Mouse (Mus musculus) embryonic facial prominence, embryonic 15.5 days (tissue): Measurements from ENCODE around the gene Exosc9. TPM values are rescaled to one million over a fixed set of nuclear protein-coding genes. Genes with fewer than 3 reads are reported as not detected.
"Not testable (repeated sequence)": the region's sequence is repeated elsewhere in the genome, so short reads cannot be mapped to it uniquely, and the experiment has no call there.

Source experiments
- ATAC-seq: fragments of 200-750 bp; cut with Nextera tagmentation; 2 replicates; pipeline ENCODE4 v1.8.0; 2017; ENCODE audit warnings: low read depth, moderate TSS enrichment; ENCODE audit not compliant: insufficient number of reproducible peaks, low FRiP score, low TSS enrichment
- H3K27ac ChIP-seq: fragments of 300-500 bp; sonication (generic); replicated peaks from 2 replicates; pipeline ENCODE4 v1.5.1; 2015; ENCODE audit warnings: mild to moderate bottlenecking, inconsistent platforms
- H3K27me3 ChIP-seq: fragments of 300-500 bp; sonication (generic); 2 replicates; pipeline ENCODE4 v1.6.1; 2015; ENCODE audit warnings: inconsistent platforms
- H3K36me3 ChIP-seq: fragments of 300-500 bp; sonication (generic); 2 replicates; pipeline ENCODE4 v1.6.1; 2015; ENCODE audit warnings: mild to moderate bottlenecking, inconsistent platforms
- H3K4me1 ChIP-seq: fragments of 300-500 bp; sonication (generic); 2 replicates; pipeline ENCODE4 v1.6.1; 2015; ENCODE audit warnings: inconsistent platforms
- H3K4me2 ChIP-seq: fragments of 300-500 bp; sonication (generic); replicated peaks from 2 replicates; pipeline ENCODE4 v1.6.1; 2015; ENCODE audit warnings: mild to moderate bottlenecking, inconsistent platforms
- H3K4me3 ChIP-seq: fragments of 300-500 bp; sonication (generic); replicated peaks from 2 replicates; pipeline ENCODE4 v1.5.1; 2015; ENCODE audit warnings: mild to moderate bottlenecking, inconsistent platforms
- H3K9ac ChIP-seq: fragments of 300-500 bp; sonication (generic); 2 replicates; pipeline ENCODE4 v1.6.1; 2015; ENCODE audit warnings: inconsistent platforms
- H3K9me3 ChIP-seq: fragments of 300-500 bp; sonication (generic); replicated peaks from 2 replicates; pipeline ENCODE4 v1.6.1; 2016; ENCODE audit warnings: inconsistent platforms
- WGBS: fragments of 180-500 bp; shearing (Covaris S2); methylation state at CpG from one replicate; pipeline ENCODE4 v1.1.7; 2015; 5-methylcytosine and 5-hydroxymethylcytosine counted together
- polyA plus RNA-seq: library from polyadenylated mRNA; unstranded; fragments of >200 nt; fragmentation: Nextera tagmentation; extraction: Ambion mirVana; gene quantifications from 2 replicates; pipeline ENCODE4 v1.2.1, GENCODE M21; 2015

Exosc9 gene
- polyA plus RNA-seq, 1 experiment from 2014 or later = 50.1 TPM

GRCm38 (mm10) chr3:36557601-36558000 lies 5.2 kb downstream of the Exosc9 start:
- no peak for ATAC-seq
- no peak overlapping the region for H3K4me2 ChIP-seq
- H3K27me3 ChIP-seq = no peaks in the 10 kb centered on the region
- WGBS = 96% methylated on average over 1 of the region's 1 CpGs
- no peak overlapping the region for H3K9ac ChIP-seq
- no peak overlapping the region for H3K4me3 ChIP-seq
- H3K4me1 ChIP-seq = 0 out of 2 replicates have a peak, but pooled peaks cover 6% of the 10 kb centered on the region
- peaks cover 75% of the 10 kb centered on the region for H3K36me3 ChIP-seq
- no peaks in the 10 kb centered on the region for H3K9me3 ChIP-seq
- no peak overlapping the region for H3K27ac ChIP-seq

GRCm38 (mm10) chr3:36559606-36560005 lies 7.2 kb downstream of the Exosc9 start:
- Histone ChIP-seq H3K27ac (no peak overlapping the region), H3K9me3 (no peaks in the 10 kb centered on the region), H3K4me2 (no peak overlapping the region), H3K4me1 (no peaks in the 10 kb centered on the region), H3K36me3 (peaks cover 87% of the 10 kb centered on the region), H3K27me3 (no peaks in the 10 kb centered on the region), H3K9ac (no peak overlapping the region), H3K4me3 (no peak overlapping the region)
- no peak for ATAC-seq
- 83% methylated on average over 4 of the region's 4 CpGs for WGBS

- H3K4me2 ChIP-seq = no peak overlapping the region
- WGBS = 90% methylated on average over 3 of the region's 3 CpGs
Measured at GRCm38 (mm10) chr3:36563666-36564065, 11.3 kb downstream of the Exosc9 start.

GRCm38 (mm10) chr3:36569836-36570235 lies 17.4 kb downstream of the Exosc9 start:
- Histone ChIP-seq H3K36me3 (peaks cover 43% of the 10 kb centered on the region), H3K4me1 (peaks cover 24% of the 10 kb centered on the region), H3K4me2 (peak overlapping the region; percentile 86), H3K4me3 (peak overlapping the region; percentile 83), H3K9me3 (no peaks in the 10 kb centered on the region), H3K9ac (no peak overlapping the region), H3K27me3 (no peaks in the 10 kb centered on the region), H3K27ac (no peak overlapping the region)
- 87% methylated on average over 5 of the region's 5 CpGs for WGBS
- ATAC-seq = no peak

More at GRCm38 (mm10) chr3:36563666-36564065, 11.3 kb downstream of the Exosc9 start:
- Histone ChIP-seq H3K27me3 (no peaks in the 10 kb centered on the region), H3K36me3 (peaks cover 85% of the 10 kb centered on the region), H3K4me3 (no peak overlapping the region), H3K9ac (no peak overlapping the region), H3K9me3 (no peaks in the 10 kb centered on the region), H3K27ac (no peak overlapping the region), H3K4me1 (no peaks in the 10 kb centered on the region)
- no peak for ATAC-seq

- H3K27me3 ChIP-seq = no peaks in the 10 kb centered on the region
- WGBS = under 1% methylated on average over 46 of the region's 46 CpGs
- H3K36me3 ChIP-seq = peaks cover 30% of the 10 kb centered on the region
- peak overlapping the region; percentile 83 for H3K4me3 ChIP-seq
- H3K9ac ChIP-seq = peak overlapping the region; percentile 44
- ATAC-seq = peak; percentile 0; the same call in 1 of the 2 replicates
- H3K27ac ChIP-seq = peak overlapping the region; percentile 77
- H3K9me3 ChIP-seq = no peaks in the 10 kb centered on the region
- peak overlapping the region; percentile 86 for H3K4me2 ChIP-seq
- peaks cover 24% of the 10 kb centered on the region for H3K4me1 ChIP-seq
Measured at GRCm38 (mm10) chr3:36571361-36571826, 19.0 kb downstream of the Exosc9 start.

- Histone ChIP-seq H3K27me3 (no peaks in the 10 kb centered on the region), H3K4me2 (peak within 1 kb of the TSS; percentile 86), H3K9me3 (no peaks in the 10 kb centered on the region), H3K4me3 (peak within 1 kb of the TSS; percentile 83), H3K27ac (peak within 1 kb of the TSS; percentile 77), H3K9ac (peak within 1 kb of the TSS; percentile 44), H3K4me1 (peaks cover 24% of the 10 kb centered on the region), H3K36me3 (peaks cover 25% of the 10 kb centered on the region)
- ATAC-seq = peak; percentile 100
- under 1% methylated on average over 59 of the region's 60 CpGs for WGBS
Measured at GRCm38 (mm10) chr3:36571827-36572378, 19.5 kb downstream of the Exosc9 start, which contains the start of gene Ccna2. Ccna2 (minus strand) TSS chr3:36572150.

GRCm38 (mm10) chr3:36598811-36599210 lies 46.4 kb downstream of the Exosc9 start:
- H3K4me3 ChIP-seq = no peak overlapping the region
- no peaks in the 10 kb centered on the region for H3K4me1 ChIP-seq
- WGBS = 71% methylated on average over 3 of the region's 3 CpGs
- H3K36me3 ChIP-seq = 0 out of 2 replicates have a peak, but pooled peaks cover 9% of the 10 kb centered on the region
- H3K27me3 ChIP-seq = no peaks in the 10 kb centered on the region
- no peak for ATAC-seq
- H3K9ac ChIP-seq = no peak overlapping the region
- no peaks in the 10 kb centered on the region for H3K9me3 ChIP-seq
- no peak overlapping the region for H3K4me2 ChIP-seq
- no peak overlapping the region for H3K27ac ChIP-seq

GRCm38 (mm10) chr3:36599773-36600172 lies 47.4 kb downstream of the Exosc9 start:
- ATAC-seq, H3K4me2 ChIP-seq, H3K27me3 ChIP-seq, H3K4me1 ChIP-seq, H3K9ac ChIP-seq, H3K36me3 ChIP-seq, H3K9me3 ChIP-seq, H3K27ac ChIP-seq, H3K4me3 ChIP-seq: not testable (repeated sequence)
- WGBS = 90% methylated on average over 8 of the region's 9 CpGs

GRCm38 (mm10) chr3:36605894-36606783 lies 53.7 kb downstream of the Exosc9 start:
- no peak overlapping the region for H3K27ac ChIP-seq
- 80% methylated on average over 7 of the region's 7 CpGs for whole genome bisulfite sequencing
- no peak for ATAC-seq
- no peaks in the 10 kb centered on the region for H3K4me1 ChIP-seq
- no peaks in the 10 kb centered on the region for H3K9me3 ChIP-seq
- H3K4me3 ChIP-seq = no peak overlapping the region
- no peaks in the 10 kb centered on the region for H3K27me3 ChIP-seq
- H3K9ac ChIP-seq = no peak overlapping the region
- no peak overlapping the region for H3K4me2 ChIP-seq
- peaks cover 3% of the 10 kb centered on the region; the same call in 1 of the 2 replicates for H3K36me3 ChIP-seq

- Histone ChIP-seq H3K4me3 (peak overlapping the region; percentile 71), H3K36me3 (no peaks in the 10 kb centered on the region), H3K9me3 (no peaks in the 10 kb centered on the region), H3K9ac (peak overlapping the region; percentile 67), H3K27ac (peak overlapping the region; percentile 45; the same call in 1 of the 2 replicates), H3K4me1 (no peaks in the 10 kb centered on the region), H3K4me2 (peak overlapping the region; percentile 73), H3K27me3 (no peaks in the 10 kb centered on the region)
- no peak for ATAC-seq
- 4% methylated on average over 6 of the region's 6 CpGs for WGBS
Measured at GRCm38 (mm10) chr3:36612687-36613086, 60.3 kb downstream of the Exosc9 start.

- 3% methylated on average over 38 of the region's 38 CpGs for WGBS
- Histone ChIP-seq H3K4me3 (peak within 1 kb of the TSS; percentile 71), H3K9ac (peak within 1 kb of the TSS; percentile 67), H3K4me1 (no peaks in the 10 kb centered on the region), H3K36me3 (no peaks in the 10 kb centered on the region), H3K4me2 (peak within 1 kb of the TSS; percentile 73), H3K9me3 (no peaks in the 10 kb centered on the region), H3K27me3 (no peaks in the 10 kb centered on the region), H3K27ac (peak within 1 kb of the TSS; percentile 45; the same call in 1 of the 2 replicates)
- peak; percentile 99 for ATAC-seq
Measured at GRCm38 (mm10) chr3:36613202-36613907, 60.9 kb downstream of the Exosc9 start, which contains the start of gene Bbs7. Bbs7 (minus strand) TSS chr3:36613477.
